Mouse (Mus musculus) embryo, embryonic 10.5 days (tissue): ENCODE measurements around the gene Coasy.

Source experiments
- DNase-seq: peaks from one replicate; pipeline ENCODE4 v3.0.0-alpha.2; 2015; ENCODE audit warnings: low spot score

The Coasy gene

GRCm38 (mm10) chr11:101131701-101132100, 49.3 kb downstream of the Coasy start:
- peak; percentile 49 for DNase-seq

- DNase-seq = no peak
Observed at GRCm38 (mm10) chr11:101133037-101133436, 50.7 kb downstream of the Coasy start.

GRCm38 (mm10) chr11:101134217-101134865, 52.0 kb downstream of the Coasy start:
- DNase-seq = no peak
